Mouse (Mus musculus) thymus, postnatal 4 days (tissue): Measurements from ENCODE around the gene Cald1.

Experiments used
- DNase-seq: peaks from one replicate; pipeline ENCODE4 v3.0.0; 2021

Cald1 gene

DNA sequence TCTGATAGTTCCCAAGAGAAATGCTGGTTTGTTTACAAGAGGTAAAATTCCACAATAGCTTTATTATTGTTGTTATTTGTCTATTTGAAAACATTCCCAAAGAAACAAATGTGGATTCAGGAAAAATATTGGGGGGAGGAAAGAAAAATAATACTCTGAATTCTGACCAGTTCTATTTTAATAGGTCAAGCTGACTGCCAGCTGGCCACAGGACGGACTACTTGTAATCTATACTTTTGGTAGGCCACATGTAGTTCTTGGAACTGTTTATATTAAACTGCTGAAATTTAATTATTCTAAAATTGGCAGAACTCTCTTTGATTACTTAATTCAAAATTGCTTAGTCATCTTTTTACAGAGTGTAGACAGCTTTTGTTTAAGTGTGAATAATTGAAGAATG, 73.1 kb downstream of the Cald1 start:
- no peak for DNase-seq

DNA sequence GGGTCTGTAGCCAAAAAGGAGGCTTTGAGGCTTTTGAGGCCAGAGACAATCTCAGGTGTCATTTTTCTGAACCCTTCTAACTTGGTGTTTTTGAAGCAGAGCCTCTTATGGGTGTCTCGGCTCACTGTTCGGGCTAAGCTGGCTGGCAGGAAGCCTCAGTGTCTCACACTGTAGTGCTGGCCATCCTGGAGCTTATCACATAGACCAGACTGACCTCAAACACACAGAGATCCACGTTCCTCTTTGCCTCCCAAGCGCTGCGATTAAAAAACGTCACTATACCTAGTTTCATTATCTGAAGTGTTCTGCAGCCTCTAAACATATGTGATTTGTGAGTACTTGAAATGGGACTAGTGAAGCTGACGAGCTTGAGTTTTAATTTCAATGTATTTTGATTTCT, 76.1 kb downstream of the Cald1 start:
- no peak for DNase-seq

- no peak for DNase-seq
Observed at GRCm38 (mm10) chr6:34674897-34675296, 76.6 kb downstream of the Cald1 start.

DNA sequence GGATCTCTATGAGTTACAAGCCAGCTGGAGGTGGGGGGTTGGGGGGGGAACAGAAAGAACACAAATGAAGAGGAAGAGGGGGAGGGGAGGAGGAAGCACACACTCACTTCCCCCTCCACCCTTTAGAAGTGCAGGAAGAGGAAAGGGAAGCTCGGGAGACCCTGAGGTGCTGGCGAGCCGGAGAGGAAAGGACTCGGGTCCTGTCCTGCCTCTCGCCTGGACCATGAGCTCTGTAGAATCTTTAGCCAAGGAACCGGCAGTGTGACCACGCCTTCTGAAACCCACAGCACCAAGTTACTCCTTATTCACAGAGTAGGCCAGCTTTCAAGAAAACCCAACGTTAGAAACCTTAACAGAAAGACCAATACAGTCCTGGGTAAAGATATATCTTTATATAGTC, 83.8 kb downstream of the Cald1 start:
- no peak for DNase-seq

DNA sequence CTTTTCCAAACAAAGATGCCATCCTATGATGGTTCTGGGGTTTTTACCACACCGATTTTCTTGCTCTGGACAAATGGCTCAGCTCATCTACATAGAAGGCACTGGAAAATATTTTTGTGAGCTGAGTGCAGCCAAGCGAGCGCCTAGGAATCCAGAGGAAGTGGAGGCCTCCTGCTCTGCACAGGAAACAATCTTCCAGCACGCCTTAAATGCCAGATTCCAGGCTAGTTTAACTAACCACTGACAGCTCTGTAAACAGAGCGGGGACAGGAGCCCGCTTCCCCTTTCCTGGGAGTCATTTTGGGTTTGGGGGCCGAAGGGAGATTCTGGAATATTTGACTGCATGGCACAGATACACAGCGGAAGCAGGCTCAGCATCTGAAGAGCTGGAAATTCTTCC, 86.6 kb downstream of the Cald1 start:
- DNase-seq: no peak

- DNase-seq: no peak
Observed at GRCm38 (mm10) chr6:34688971-34689370, 90.7 kb downstream of the Cald1 start.

DNA sequence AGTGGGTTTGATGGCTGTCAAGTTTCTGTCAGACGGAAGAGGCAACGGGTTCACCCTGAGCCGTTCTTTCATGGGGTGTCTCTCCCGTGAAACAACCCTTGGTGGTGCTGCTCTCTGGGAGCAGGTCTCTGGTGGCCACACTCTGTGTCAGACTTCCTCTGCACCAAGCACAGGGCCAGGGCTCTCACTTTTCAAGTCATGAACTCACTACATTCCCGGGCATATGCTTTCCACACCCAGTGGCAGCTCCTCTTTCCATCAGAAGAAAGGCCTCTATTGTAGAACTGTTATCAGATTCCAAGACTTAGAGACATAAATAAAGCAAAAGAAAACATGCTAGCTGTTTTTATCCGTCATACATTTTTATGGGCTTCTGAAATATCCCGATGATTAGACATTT, 93.1 kb downstream of the Cald1 start:
- no peak for DNase-seq

- DNase-seq: no peak
Observed at GRCm38 (mm10) chr6:34694096-34694495, 95.8 kb downstream of the Cald1 start.

- DNase-seq: no peak
Observed at GRCm38 (mm10) chr6:34703421-34704120, 105.3 kb downstream of the Cald1 start.

- no peak for DNase-seq
Observed at GRCm38 (mm10) chr6:34707521-34707920, 109.2 kb downstream of the Cald1 start.

DNA sequence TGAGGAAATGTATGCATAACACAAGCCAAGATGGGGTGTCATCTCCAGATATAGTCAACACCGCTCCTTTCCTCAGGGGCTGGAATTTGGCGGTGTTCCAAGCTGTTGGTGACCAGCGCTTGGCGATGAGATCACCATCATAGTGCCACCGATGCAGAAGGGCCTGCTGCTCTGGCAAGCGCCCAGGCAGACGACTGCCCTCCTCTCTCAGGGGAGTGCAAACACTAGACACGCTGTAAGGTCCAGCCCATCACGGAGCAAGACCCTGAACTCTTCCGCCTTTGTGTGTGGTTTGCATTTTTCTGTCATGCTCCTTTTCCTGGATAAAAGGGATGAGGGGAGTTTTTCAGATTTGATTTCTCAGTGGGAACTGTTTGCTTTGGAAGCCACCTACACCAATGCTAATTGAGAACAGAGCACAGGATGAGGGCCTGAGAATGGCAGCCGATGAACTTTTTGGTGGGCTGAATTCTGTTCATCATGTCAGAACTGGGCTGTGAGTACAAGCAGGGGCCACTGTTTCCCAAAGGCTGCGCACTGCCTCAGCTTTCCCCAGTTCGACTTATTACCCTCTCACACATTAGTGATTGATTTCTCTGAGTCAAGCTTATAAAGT, 110.5 kb downstream of the Cald1 start:
- no peak for DNase-seq

- DNase-seq: no peak
Observed at GRCm38 (mm10) chr6:34709289-34709688, 111.0 kb downstream of the Cald1 start.

DNA sequence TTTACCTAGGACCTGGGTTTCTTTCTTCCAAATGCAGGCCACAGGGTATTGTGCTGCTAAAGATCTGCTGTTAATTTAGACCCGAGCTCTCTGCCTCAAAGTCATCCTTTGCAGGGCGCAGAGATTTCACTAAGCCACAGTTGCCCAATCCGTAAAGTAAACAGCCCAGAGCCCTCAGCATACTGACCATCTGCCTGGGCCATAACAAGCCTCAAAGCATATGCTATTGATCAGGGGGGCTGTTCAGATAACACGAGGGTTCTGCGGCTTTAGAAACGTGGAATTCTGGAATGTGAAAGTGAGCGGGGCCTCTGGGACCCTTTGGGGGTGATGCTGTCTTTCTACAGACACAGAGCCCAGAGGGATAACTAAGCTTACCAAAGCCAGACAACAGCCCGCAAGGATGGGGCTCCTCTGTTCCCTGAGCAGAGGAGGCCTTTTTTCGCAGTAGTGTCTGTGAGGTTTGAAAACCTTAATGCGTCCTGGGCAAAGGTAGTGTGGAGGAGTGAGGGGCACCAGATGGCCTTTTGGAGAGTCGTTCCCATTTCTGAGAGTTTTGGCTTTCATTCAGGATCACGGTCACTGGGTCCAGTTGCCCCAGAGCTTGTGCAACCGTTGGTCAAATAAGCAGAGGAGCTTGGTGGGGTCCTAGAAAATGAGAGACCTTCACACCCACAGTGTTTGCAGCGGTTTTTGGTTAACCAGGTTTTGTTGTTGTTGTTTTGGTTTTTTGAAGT, 111.8 kb downstream of the Cald1 start:
- no peak for DNase-seq

DNA sequence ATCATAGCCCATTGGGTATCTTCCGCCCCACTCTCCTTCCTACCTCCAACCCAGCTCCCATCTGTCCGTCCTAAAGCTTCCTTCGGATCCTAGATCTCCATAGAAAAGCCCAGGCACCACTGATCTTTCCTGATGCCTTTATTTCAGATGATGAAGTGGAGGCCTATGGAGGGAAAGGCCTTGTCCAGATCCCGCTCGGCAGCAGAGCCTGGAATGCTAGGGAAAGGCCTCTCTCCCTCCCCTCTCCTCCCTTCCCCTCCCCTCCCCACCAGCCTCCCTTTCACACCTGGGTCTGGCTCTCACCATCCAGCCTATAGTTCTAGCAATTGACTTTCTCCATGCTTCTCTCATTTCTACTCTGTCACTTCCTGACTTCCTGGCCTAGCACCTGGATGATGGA, 112.5 kb downstream of the Cald1 start:
- no peak for DNase-seq

GRCm38 (mm10) chr6:34711620-34712019, 113.3 kb downstream of the Cald1 start:
- no peak for DNase-seq

GRCm38 (mm10) chr6:34713169-34713568, 114.9 kb downstream of the Cald1 start:
- DNase-seq: no peak

GRCm38 (mm10) chr6:34713777-34714176, 115.5 kb downstream of the Cald1 start:
- DNase-seq: no peak

DNA sequence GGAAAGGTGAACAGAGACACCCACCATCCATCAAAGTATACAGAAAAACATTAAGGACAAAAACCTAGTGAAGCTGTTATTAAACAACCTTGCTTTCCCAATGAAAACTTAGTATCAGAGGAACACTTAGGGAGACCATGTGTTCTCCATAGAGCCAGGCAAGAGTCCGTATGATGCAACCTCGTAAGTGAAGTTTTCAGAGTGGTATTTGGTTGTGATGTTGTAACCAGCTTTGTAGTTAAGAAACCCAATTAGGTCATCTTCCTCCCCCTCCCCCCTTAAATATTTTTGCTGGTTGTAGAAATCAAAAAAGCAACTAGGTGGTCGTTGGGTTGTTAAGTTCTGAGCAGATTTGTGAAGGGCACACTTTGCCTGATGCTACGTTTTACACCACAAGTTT, 116.3 kb downstream of the Cald1 start:
- DNase-seq: no peak

GRCm38 (mm10) chr6:34716206-34716887, 118.0 kb downstream of the Cald1 start:
- no peak for DNase-seq

GRCm38 (mm10) chr6:34716888-34717635, 118.8 kb downstream of the Cald1 start:
- DNase-seq: no peak

DNA sequence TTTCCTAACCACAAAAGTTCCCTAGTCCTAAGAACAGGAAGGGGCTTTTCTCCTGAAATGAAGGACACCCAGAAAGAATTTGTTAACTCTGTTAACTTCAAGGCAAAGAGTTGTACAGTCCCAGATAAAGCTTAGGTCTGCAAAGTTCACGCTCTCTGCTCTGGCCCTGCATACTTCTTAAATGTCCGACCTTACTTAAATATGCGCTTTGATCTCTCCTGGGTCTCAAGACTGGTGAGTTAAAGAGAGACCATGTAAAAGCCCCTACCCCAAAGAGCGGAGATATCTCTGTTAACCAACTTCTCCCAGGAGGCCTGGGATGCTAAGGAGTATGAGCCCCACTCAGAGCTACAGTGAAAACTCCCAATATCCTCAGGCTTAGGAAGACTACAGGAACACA, 119.4 kb downstream of the Cald1 start:
- DNase-seq: no peak

DNA sequence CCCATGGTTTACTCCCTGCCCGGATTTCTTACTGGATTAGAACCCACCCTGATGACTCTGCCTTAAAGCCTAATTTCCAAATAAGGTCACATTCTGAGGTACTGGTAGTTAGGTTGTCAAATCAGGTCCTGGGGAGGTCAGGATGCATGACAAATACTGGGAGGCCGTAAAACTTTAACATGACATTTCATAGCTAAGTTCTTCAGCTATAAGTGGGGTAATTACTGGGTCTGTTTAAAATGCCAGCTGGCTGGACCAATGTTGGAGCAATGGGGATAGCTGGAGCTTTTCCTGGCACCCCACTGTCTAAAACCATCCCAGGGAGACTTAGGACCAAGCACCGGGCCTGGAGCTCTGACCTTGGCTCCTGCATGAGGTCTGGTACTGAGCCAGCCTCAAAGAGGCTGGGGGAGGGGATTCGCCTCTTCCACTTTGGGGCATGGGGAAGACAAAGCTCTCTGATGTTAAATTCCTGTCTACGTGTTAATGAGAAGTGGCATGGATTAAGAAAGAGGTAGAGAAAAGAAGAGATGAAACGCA, 120.9 kb downstream of the Cald1 start:
- no peak for DNase-seq

DNA sequence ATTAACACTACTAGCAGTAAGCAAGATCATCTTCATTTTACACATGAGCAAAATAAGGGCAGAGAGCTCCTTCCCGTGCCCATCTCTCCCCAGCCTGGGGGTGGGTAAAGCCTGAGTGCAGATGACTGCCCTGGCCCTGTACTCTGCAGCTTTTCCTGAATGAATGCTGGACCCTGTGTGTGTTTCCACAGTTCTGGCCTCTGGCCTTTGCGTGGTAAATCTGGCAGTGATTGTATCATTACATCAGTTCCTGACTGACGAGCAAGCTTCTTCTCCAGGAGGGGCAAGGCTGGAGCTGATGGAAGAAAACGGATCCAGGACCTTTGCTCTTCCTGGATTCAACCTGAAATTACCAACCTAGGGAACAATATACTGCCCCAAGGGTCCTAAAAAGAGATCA, 122.1 kb downstream of the Cald1 start:
- DNase-seq: no peak
